Mouse (Mus musculus) megakaryocyte progenitor cell, adult 5-6 weeks (primary cell): Measurements from ENCODE around the gene Kif16b. TPM values are rescaled to one million over a fixed set of nuclear protein-coding genes. Genes with fewer than 3 reads are reported as not detected.

Source experiments
- ATAC-seq: replicated peaks from 2 replicates; pipeline ENCODE4 v1.8.0; 2016; ENCODE audit warnings: mild to moderate bottlenecking, moderate TSS enrichment, inconsistent platforms; ENCODE audit not compliant: poor library complexity
- total RNA-seq, 2 experiments: library from RNA; stranded (forward) in 1 of 2; stranded (reverse) in 1 of 2; fragments of 157-497, 149-512 nt in 1 of 2; fragments of 200-1000 nt in 1 of 2; gene quantifications; 2 replicates each; pipeline versions ENCODE4 v1.2.3 to v1.2.4; 2015 to 2017

Kif16b gene
- 10.9 and 17.4 TPM in 2 replicates for total RNA-seq (2015)
- total RNA-seq (2017): 18.1 and 23.9 TPM in 2 replicates

GRCm38 (mm10) chr2:142900862-142901805 is at the start of gene Kif16b:
TSS of gene Kif16b (minus strand) at chr2:142901531.
- peak; percentile 74 for ATAC-seq

DNA sequence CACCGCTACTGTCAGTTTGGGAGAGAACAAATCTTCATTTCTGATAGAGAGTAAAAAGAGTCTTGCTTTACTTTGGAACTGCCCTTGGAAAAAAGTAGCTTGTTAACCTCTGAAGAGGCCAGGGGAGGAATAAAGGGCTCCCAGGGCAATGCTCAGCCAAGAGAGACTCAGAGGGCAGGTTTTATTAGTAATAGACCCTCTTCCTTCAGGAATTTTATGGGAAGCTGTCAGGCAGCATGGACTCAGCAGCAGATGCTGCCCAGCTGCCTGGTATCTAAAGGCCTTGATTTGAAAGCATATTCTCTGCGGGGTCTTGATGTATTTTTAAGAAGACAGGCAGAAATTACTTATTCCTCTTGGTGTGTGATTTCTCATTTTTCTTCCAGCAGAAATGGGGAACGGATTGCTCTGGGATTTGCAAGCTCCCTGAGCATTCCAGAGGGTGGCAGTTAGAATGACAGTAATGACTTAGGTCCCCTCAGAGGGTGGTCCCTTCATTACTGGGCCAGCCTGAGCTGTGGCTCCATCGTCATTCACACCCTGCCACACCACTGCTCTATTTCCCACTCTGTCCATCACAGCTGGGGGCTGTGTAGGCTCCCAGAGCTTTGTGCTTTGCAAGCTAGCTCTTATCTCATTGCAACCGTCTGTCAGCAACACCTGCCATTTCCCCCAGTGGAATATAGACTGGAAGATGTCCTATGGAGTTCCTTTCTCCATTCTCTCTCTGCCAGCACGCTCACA is 39.7 kb upstream of the Kif16b start:
- no peak for ATAC-seq

GRCm38 (mm10) chr2:142930445-142930844 is 29.1 kb upstream of the Kif16b start:
- no peak for ATAC-seq

GRCm38 (mm10) chr2:142929226-142930112 is 28.1 kb upstream of the Kif16b start:
- ATAC-seq: no peak

- ATAC-seq: no peak
Observed at GRCm38 (mm10) chr2:142910808-142911388, 9.6 kb upstream of the Kif16b start.

GRCm38 (mm10) chr2:142909213-142909612 is 7.9 kb upstream of the Kif16b start:
- ATAC-seq: no peak

GRCm38 (mm10) chr2:142907056-142907455 is 5.7 kb upstream of the Kif16b start:
- ATAC-seq: no peak

GRCm38 (mm10) chr2:142902905-142903895 is 1.9 kb upstream of the Kif16b start:
- ATAC-seq: peak; percentile 76

DNA sequence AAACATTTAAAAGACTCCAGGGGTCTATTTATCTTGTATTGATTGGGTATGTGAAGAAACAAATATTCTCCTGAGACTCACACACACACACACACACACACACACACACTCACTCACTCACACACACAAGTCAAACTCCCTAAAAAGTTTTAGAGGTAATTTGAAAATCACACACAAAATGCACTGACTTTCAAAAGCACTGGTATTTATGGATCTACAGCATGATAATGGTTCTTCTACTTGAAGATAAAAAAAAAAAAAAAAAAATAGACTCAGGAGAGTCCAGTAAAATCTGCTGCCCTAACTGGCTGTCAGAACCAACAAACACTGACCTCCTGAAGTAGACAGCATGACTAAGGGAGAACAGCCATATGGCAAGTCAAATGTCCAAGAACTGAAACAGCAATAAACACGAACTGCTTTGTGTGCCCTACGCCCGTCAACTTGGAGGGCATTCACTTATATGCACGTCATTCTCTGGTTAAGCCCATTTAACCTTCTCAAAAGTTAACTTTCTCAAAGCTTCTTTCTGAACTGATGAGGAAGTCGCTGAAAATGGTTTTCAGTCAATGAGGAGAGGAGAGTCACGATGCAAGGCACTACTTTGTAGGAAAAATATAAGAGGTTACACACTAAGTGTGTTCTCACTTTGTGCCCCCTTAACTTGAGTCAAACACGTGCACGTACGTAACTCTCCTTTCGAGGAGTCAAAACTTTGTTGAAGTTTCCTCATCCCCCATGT is 1.0 kb downstream of the Kif16b start:
- ATAC-seq: peak; percentile 1; the same call in 1 of the 2 replicates

DNA sequence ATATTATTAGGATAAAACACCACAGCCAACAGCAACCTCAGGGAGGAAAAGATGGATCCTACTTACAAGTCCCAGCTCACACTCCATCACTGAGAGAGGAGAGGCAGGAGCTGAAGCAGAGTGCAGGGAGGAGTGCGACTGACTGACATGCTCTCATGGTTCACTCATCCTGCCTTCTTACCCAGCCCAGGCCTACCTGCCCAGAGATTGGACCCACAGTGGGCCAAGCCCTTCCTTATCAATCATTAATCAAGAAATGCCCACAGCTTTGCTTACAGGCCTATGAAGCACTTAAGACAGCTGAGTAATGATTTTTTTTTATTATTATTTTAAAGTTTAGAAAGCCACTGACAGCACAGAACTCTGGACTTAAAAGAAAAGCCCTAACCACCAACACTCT is 7.6 kb downstream of the Kif16b start:
- no peak for ATAC-seq

DNA sequence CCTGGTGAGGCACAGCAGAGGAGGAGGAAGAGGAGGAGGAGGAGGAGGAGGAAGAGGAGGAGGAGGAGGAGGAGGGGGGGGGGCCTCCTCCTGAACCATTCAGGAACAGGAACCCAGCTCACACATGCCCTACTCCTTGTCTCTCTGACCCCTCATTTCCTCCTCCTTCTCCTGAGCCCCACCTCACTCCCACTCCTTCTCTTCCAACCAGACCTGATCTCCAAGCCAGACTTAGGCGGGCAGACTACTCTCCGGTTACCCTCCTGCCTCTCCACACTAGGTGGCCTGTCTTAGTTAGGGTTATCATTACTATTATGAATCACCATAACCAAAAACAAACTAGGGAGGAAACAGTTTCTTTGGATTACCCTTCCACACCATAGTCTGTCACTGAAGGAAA is 10.0 kb downstream of the Kif16b start:
- ATAC-seq: no peak

DNA sequence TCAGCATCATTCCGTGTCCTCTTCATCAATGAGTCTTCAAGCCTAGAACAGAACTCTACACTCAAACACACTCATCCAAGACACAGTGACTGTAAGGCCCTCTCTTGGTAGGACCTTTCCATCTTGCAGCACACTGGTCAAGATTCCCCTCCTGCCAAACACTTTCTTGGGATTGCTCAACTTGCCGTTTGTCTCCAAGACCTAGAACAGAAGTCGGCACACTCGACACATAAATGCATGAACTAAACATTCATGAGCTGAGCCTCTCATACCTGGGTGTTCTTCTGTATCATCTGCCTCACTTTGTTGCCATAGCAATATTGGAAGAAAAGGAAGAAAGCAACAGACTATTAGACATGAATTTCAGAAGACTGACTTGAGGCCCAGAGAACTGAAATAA is 16.9 kb downstream of the Kif16b start:
- ATAC-seq: no peak

GRCm38 (mm10) chr2:142883625-142883994 is 17.7 kb downstream of the Kif16b start:
- 0 out of 2 replicates have a peak, but pooled peaks have one; percentile 32 for ATAC-seq

DNA sequence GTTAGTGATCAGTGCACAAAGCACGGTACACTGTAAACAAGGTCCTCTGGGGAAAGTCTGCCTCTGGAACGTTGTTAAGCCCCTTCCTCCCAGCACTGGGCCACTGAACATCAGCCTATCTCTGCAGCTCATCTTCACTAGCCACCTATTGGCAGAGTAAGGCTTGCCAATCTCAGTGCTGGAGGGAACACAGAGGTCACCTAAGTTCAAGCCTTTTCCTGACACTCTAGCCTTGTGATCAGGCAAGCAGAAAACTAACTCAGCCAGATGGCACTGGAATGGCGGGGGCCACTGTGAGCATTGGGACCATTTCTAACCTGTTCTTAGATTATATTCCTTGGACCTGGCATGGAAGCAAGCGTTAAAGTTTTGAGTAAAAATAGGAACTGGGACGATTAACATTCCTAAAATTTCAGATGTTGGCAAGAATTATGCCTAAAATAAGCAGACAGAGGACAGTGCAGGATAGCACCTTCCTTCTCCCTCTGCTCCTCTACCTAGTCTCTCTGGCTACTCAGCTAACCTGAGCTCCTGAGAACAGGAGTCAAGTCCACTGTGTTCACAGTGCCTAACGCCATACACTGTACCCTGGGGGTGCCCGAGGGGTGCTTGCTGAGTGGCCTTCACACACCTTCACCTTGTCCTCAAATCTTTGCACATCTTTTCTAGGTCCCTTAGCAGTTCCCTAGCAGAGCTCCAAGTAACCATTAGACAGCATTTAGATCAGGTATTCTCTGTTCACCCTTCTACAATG is 18.3 kb downstream of the Kif16b start:
- ATAC-seq: no peak

DNA sequence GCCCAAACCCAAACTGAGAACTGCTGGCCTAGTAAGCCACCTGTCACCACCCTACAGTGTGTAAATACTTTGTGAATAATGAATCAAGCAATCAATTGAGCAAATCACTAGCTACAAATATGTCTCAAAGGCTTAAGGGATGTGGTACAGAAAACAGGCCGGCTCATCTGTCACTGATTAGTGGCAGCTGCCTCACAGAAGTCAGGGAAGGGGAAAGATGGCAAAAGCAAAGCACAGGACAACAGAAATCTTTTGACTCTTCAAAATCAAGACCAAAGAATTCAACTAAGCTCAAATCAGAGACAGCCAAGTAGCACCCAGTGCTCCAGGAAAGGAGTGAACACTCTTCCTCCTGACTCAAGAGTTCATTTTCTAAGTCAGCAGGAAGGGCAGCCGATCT is 18.9 kb downstream of the Kif16b start:
- no peak for ATAC-seq

GRCm38 (mm10) chr2:142881177-142881576 is 20.2 kb downstream of the Kif16b start:
- no peak for ATAC-seq

DNA sequence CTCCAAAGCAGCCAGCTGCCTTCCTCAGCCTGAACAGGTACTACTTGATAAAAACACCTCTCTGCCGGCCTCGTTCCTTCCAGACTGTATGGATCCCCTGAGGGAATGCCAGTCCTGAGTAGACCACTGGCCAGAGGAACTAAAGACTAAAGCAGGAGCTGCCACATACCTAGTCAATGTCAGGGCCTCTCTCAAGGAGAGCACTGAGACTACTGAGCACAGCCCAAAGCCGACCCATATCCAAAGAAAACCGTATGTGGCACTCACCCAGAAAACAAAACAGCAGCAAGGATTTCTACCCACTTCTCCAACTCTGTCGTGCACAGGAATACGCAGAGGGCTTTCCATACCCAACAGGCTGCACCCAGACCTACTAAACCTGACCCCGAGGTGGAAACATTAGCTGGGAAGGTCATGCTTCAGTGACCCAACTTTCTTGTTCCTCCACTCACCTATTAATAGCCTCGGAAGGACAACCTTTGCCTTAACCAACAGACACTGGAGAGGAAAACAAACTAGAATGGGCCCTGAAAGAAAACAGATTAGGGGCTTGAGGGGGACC is 22.0 kb downstream of the Kif16b start:
- no peak for ATAC-seq

- no peak for ATAC-seq
Observed at GRCm38 (mm10) chr2:142876636-142877035, 24.7 kb downstream of the Kif16b start.
